Mouse (Mus musculus): ENCODE measurements around the gene Med1. TPM values are rescaled to one million over a fixed set of nuclear protein-coding genes. Genes with fewer than 3 reads are reported as not detected.
"Not testable (repeated sequence)": the region's sequence is repeated elsewhere in the genome, so short reads cannot be mapped to it uniquely, and the experiment has no call there.

Med1 gene
- polyA plus RNA-seq, 1 experiment: 18.0 TPM

- Histone ChIP-seq H3K36me3 (ENCODE audit: control insufficient read depth, insufficient read depth) (peaks cover 52% of the 10 kb centered on the region), H3K79me3 (ENCODE audit: low read depth) (peaks cover 58% of the 10 kb centered on the region), H3ac (ENCODE audit: control insufficient read depth, insufficient read length, low read depth) (no peak overlapping the region), H3K27me3 (ENCODE audit: control insufficient read depth, insufficient read depth, insufficient read length) (no peaks in the 10 kb centered on the region), H3K4me3 (ENCODE audit: insufficient read depth, poor library complexity, severe bottlenecking) (no peak overlapping the region), H3K79me2 (ENCODE audit: control insufficient read depth, insufficient read depth) (peaks cover 73% of the 10 kb centered on the region)
- TF ChIP-seq MYOD1 (IDR thresholded peaks at IDR 0.05; ENCODE audit: control insufficient read depth, insufficient read length, low read depth) (no peak), USF1 (IDR thresholded peaks at IDR 0.05; ENCODE audit: low read depth) (no peak), MYOG (IDR thresholded peaks at IDR 0.05; ENCODE audit: control insufficient read depth, extremely low read depth, insufficient read length) (no peak), CTCF (IDR thresholded peaks at IDR 0.05; ENCODE audit: control insufficient read depth, insufficient read depth, insufficient read length) (no peak), MAX (IDR thresholded peaks at IDR 0.05) (no peak), CEBPB (IDR thresholded peaks at IDR 0.05; ENCODE audit: low read depth) (no peak), FOSL1 (IDR thresholded peaks at IDR 0.05; ENCODE audit: insufficient read depth, low read length, poor library complexity, severe bottlenecking) (no peak)
Measured at GRCm38 (mm10) chr11:98190820-98191219, 2.3 kb downstream of the Med1 start.

GRCm38 (mm10) chr11:98187640-98188395, 5.3 kb downstream of the Med1 start:
- Histone ChIP-seq H3ac (ENCODE audit: control insufficient read depth, insufficient read length, low read depth) (no peak overlapping the region), H3K4me3 (ENCODE audit: insufficient read depth, poor library complexity, severe bottlenecking) (no peak overlapping the region), H3K27me3 (ENCODE audit: control insufficient read depth, insufficient read depth, insufficient read length) (no peaks in the 10 kb centered on the region), H3K36me3 (ENCODE audit: control insufficient read depth, insufficient read depth) (peaks cover 79% of the 10 kb centered on the region), H3K79me3 (ENCODE audit: low read depth) (peaks cover 76% of the 10 kb centered on the region), H3K79me2 (ENCODE audit: control insufficient read depth, insufficient read depth) (peaks cover 97% of the 10 kb centered on the region)
- TF ChIP-seq CTCF (IDR thresholded peaks at IDR 0.05; ENCODE audit: control insufficient read depth, insufficient read depth, insufficient read length) (no peak), CEBPB (IDR thresholded peaks at IDR 0.05; ENCODE audit: low read depth) (no peak), USF1 (IDR thresholded peaks at IDR 0.05; ENCODE audit: low read depth) (no peak), MYOG (IDR thresholded peaks at IDR 0.05; ENCODE audit: control insufficient read depth, extremely low read depth, insufficient read length) (no peak), MYOD1 (IDR thresholded peaks at IDR 0.05; ENCODE audit: control insufficient read depth, insufficient read length, low read depth) (no peak), MAX (IDR thresholded peaks at IDR 0.05) (no peak), FOSL1 (IDR thresholded peaks at IDR 0.05; ENCODE audit: insufficient read depth, low read length, poor library complexity, severe bottlenecking) (no peak)

- not testable (repeated sequence) for H3K4me3 ChIP-seq (ENCODE audit: insufficient read depth, poor library complexity, severe bottlenecking); H3ac ChIP-seq (ENCODE audit: control insufficient read depth, insufficient read length, low read depth); H3K27me3 ChIP-seq (ENCODE audit: control insufficient read depth, insufficient read depth, insufficient read length)
- Histone ChIP-seq H3K79me3 (ENCODE audit: low read depth) (peaks cover 30% of the 10 kb centered on the region), H3K79me2 (ENCODE audit: control insufficient read depth, insufficient read depth) (peaks cover 59% of the 10 kb centered on the region), H3K36me3 (ENCODE audit: control insufficient read depth, insufficient read depth) (peaks cover 83% of the 10 kb centered on the region)
Measured at GRCm38 (mm10) chr11:98182149-98182548, 10.9 kb downstream of the Med1 start.

- Histone ChIP-seq H3K79me2 (ENCODE audit: control insufficient read depth, insufficient read depth) (no peaks in the 10 kb centered on the region), H3K36me3 (ENCODE audit: control insufficient read depth, insufficient read depth) (peaks cover 94% of the 10 kb centered on the region), H3ac (ENCODE audit: control insufficient read depth, insufficient read length, low read depth) (no peak overlapping the region), H3K79me3 (ENCODE audit: low read depth) (peaks cover 2% of the 10 kb centered on the region), H3K27me3 (ENCODE audit: control insufficient read depth, insufficient read depth, insufficient read length) (no peaks in the 10 kb centered on the region), H3K4me3 (ENCODE audit: insufficient read depth, poor library complexity, severe bottlenecking) (no peak overlapping the region)
- TF ChIP-seq CEBPB (IDR thresholded peaks at IDR 0.05; ENCODE audit: low read depth) (no peak), MYOD1 (IDR thresholded peaks at IDR 0.05; ENCODE audit: control insufficient read depth, insufficient read length, low read depth) (no peak), CTCF (IDR thresholded peaks at IDR 0.05; ENCODE audit: control insufficient read depth, insufficient read depth, insufficient read length) (no peak), USF1 (IDR thresholded peaks at IDR 0.05; ENCODE audit: low read depth) (no peak), MAX (IDR thresholded peaks at IDR 0.05) (no peak), FOSL1 (IDR thresholded peaks at IDR 0.05; ENCODE audit: insufficient read depth, low read length, poor library complexity, severe bottlenecking) (no peak), MYOG (IDR thresholded peaks at IDR 0.05; ENCODE audit: control insufficient read depth, extremely low read depth, insufficient read length) (no peak)
Measured at GRCm38 (mm10) chr11:98168400-98168799, 24.7 kb downstream of the Med1 start.

GRCm38 (mm10) chr11:98155094-98155493, 38.0 kb downstream of the Med1 start:
- Histone ChIP-seq H3K27me3 (ENCODE audit: control insufficient read depth, insufficient read depth, insufficient read length) (no peaks in the 10 kb centered on the region), H3ac (ENCODE audit: control insufficient read depth, insufficient read length, low read depth) (no peak overlapping the region), H3K79me2 (ENCODE audit: control insufficient read depth, insufficient read depth) (no peaks in the 10 kb centered on the region), H3K4me3 (ENCODE audit: insufficient read depth, poor library complexity, severe bottlenecking) (no peak overlapping the region), H3K36me3 (ENCODE audit: control insufficient read depth, insufficient read depth) (peaks cover 56% of the 10 kb centered on the region), H3K79me3 (ENCODE audit: low read depth) (no peaks in the 10 kb centered on the region)
- TF ChIP-seq USF1 (IDR thresholded peaks at IDR 0.05; ENCODE audit: low read depth) (no peak), MYOG (IDR thresholded peaks at IDR 0.05; ENCODE audit: control insufficient read depth, extremely low read depth, insufficient read length) (no peak), FOSL1 (IDR thresholded peaks at IDR 0.05; ENCODE audit: insufficient read depth, low read length, poor library complexity, severe bottlenecking) (no peak), CEBPB (IDR thresholded peaks at IDR 0.05; ENCODE audit: low read depth) (no peak), CTCF (IDR thresholded peaks at IDR 0.05; ENCODE audit: control insufficient read depth, insufficient read depth, insufficient read length) (no peak), MYOD1 (IDR thresholded peaks at IDR 0.05; ENCODE audit: control insufficient read depth, insufficient read length, low read depth) (no peak), MAX (IDR thresholded peaks at IDR 0.05) (no peak)
